Mouse (Mus musculus): ENCODE data around the gene Eppin.
A peak's percentile ranks its signal among the peaks of the same experiment; 100 is the strongest.
"Not testable (repeated sequence)": the region's sequence is repeated elsewhere in the genome, so short reads cannot be mapped to it uniquely, and the experiment has no call there.

Gene Eppin

DNA sequence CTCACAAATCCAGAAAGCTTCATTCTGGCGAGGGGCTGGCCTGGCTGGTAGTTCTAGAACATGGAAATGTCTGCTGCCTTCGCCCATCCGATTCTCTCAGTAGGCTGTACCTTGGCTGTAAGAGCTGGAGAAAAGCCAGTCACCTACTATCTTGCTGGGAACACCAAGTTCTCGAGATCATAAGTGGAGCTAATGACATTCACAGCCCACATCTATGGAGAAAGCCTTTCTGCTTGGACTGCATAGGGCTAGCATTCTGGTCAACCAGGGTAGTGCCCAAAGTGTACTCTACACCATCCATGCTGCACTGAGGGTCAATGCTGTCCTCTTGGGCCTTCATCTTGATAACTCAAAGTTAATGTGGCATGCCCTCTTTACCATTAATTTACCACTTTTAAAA lies at the start of gene Eppin:
Gene Eppin, minus strand, starts transcription at position 101 of the 400 bp plus-strand sequence.
- DNase-seq (ENCODE audit: low spot score): no peak

DNA sequence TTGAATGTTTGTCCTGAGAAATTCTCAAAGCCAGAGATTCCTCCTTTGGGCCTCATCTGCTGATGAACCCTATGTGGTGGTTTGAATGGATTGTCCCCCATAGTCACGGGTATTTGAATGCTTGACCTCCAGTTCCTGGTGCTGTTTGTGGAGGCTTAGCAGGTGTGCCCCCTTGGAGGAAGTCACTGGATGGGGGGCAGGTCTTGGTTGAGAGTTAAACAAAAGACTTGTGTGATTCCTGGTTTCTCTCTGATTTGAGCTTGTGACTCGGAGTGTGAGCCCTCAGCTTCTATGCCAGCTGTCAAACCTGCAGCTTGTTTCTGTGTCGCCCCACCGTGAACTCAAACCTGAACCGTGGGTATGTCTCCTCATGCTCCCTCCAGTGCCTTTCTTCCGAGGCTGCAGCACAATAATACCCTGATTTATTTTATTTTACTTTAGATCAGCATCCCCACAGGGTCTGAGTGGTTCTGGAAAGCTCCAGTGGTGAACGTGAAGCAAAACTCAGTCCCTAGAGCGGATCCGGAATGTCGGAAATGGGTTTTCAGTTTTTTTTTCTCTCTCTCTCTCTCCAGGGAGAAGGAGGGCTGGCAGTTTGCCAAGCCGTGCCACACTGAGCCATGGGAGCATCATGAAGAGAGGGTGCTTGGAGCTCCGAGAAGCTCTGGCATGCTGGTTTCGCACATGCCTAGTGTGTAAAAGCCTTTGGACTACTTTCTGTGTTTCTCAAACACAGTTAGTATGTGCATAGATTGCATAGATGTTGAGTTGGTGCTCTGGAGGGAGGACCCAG lies 48.7 kb upstream of the Eppin start:
- no peak for DNase-seq (ENCODE audit: low spot score)

DNA sequence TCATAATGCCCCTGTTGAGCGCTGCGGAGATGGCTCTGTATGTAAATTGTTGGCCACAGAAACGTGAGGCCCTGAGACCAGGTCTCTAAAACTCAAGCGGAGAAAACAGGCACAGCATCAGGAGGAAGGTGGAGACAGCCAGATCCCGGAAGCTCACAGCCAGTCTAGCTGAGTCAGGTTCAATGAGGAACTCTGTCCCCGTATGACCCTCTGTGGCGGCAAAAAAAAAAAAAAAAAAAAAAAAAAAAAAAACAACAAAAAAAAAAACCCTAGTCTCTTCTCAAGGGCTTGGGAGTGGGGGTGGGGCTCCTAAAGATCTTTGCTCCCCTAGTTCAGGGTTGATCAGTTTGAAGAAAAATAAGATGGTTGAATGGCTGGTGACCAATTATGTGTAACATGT lies 47.7 kb upstream of the Eppin start:
- DNase-seq (ENCODE audit: low spot score): no peak

DNA sequence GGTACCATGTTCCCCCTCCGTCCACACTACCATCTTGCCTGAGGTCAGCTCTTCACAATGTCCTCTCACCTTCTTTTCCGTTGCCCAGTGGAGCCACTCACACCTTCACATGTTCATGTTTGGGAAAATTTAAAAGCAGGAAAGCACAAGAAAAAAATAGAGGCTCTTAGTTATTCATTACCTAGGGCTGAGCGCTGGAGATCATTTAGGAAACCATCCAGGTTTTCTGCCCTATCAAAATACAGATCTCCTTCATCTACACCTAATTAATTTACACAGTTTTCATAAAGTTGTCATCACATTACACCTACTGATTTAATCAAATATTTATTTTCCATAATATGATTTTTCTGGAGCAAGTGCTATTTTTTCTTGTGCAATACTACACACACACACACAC lies 45.3 kb upstream of the Eppin start, which contains the start of gene Wfdc16:
Gene Wfdc16, minus strand, starts transcription at position 101 of the 400 bp plus-strand sequence.
- no peak for DNase-seq (ENCODE audit: low spot score)

DNA sequence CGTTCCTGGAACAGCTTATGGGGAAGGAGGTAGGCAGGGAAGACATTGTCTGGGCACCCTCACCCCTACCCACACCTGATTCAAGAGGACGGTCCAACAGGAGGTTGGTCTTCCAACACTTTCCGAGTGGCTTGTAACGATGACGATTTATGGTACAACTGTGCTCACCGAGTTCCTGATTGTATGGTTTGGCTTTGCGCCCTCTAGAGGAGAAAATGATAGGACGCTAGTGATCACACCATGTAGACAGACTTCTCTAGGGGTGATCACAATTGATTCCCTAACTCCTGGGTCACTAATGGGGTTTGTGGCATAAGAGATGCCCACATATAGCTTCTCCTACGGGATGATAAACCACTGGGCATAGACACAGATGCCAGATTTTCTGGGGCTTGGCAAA lies 41.9 kb upstream of the Eppin start:
- DNase-seq (ENCODE audit: low spot score): no peak

DNA sequence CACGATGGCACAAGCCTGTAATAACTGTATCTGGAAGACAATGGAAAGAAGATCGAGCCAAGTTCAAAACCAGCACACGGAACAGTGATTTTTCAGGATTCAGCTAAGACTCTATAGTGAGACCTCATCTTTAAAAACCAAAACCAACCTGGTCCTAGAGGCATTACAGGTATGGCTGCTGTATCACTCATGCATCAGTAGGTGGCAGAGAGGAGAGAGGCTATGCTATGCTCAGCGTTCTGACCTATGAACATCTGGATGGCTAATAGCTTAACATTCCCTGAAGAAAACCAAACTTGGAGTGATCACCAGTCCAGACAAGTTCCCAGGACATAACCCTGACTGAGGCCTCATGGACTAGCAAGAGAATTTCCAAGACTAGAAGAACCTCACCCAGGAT lies 28.4 kb upstream of the Eppin start:
- no peak for DNase-seq (ENCODE audit: low spot score)

DNA sequence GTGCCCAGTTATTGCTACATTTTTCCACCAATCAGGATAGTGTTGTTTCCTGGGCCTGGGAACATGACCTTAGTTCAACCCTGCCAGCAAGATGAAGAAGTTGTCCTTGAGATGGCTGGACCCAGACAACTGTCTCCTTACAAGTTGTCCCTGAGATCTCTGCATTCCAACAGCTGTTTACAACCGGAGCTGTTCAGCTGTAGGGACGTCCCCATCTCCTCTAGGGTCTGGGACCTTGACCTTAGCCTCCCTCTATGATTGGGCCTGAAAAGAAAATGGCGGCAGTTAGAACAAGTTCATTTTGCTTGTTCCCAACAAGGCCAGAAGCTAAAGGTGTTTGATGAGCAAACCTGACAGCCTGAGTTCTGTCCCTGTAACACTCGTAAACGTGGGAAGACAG lies 25.7 kb upstream of the Eppin start:
- DNase-seq (ENCODE audit: low spot score): no peak

DNA sequence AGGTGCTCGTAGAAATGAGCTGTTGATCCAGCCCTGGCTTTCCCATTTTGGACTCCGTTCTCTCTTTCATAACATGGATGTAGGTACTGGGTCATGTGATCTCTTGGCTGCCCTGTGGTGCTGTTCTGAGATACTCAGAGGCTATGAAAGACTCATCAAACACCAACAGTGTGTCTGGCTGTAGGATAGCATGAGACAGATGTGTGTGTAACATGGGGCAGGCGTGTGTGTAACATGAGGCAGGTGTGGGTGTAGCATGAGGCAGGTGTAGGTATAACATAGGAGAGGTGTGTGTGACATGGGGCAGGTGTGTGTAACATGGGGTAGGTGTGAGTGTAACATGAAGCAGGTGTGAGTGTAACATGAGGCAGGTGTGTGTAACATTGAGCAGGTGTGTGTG lies 22.0 kb upstream of the Eppin start:
- DNase-seq (ENCODE audit: low spot score): no peak

DNA sequence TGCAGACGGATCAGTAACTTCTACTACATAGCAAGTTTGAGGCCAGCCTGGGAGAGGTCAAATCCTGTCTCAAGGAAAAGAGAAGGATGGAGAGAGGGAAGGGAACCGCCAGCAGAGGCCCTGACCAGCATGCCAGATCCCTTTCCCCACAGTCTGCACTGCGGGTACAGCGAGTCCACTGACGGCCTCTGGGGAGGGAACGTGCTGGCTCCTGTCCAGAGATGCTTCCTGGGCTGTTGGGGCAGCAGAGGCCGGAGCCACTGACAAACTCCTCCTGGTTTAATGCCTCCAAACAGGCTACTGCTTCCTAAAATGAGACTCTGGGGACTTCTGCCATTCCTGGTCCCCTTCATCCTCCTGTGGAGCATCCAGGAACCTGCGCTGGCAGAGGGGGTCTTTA lies 20.1 kb upstream of the Eppin start, which contains the start of the genes Wfdc6b and Wfdc8:
Gene Wfdc6b, plus strand, starts transcription at position 52 of the 400 bp plus-strand sequence.
Gene Wfdc8, minus strand, starts transcription at position 156 of the 400 bp plus-strand sequence.
- peak; percentile 68 for DNase-seq (ENCODE audit: low spot score)

DNA sequence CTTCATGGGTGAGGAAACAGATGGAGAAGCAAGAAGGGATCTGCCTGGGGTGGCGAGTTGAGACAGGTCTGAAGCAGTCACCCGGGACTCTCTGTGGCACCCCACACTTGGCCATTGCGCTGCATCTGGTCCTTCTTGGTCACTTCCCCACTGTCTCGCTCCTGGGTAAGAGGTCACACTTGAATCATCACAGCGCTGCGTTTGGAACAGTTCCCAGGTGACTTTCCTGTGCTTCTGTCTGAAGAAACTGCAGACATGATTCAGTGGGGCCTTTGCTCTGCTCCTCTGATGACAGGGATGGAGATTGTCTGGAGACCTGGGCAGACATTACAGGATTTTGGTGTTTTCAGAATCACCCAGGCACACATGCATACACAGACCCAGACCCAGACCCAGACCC lies 15.4 kb upstream of the Eppin start:
- DNase-seq (ENCODE audit: low spot score): peak; percentile 26

DNA sequence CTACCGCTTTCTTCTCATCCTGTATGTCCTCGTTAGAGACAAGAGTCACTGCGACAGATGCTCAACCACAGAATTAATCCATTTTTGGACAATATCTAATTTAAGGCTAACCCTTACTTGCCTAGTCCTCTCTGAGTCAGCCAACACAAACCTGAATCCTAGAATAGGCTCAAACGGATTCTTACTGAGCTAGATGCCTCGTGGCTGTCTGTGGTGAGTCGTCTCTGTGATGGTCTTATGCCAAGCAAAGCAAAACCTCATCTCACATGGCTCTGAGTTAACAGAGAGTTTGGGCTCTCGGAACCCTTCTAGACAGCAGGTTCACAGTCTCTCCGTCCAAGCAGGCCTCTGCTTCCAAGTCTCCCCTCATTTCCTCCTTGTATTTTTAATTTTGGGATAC lies 11.0 kb upstream of the Eppin start:
- DNase-seq (ENCODE audit: low spot score): no peak

DNA sequence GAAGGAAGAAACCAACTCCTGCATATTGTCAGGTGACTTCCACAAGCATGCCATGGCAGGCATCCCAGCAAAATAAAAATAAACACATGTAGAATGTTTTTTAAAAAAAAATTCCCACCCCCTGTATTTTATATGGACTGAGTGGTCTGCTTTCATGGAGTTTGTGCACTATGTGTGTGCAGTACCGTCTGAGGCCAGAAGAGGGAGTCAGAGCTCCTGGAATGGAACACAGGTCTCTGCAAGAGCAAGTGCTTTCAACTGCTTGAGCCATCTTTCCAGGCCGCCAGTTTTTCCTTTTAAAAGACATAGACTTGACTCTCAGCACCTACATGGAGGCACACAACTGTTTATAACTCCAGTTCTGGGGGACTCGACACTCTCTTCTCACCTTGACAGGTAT lies 10.1 kb upstream of the Eppin start:
- DNase-seq (ENCODE audit: low spot score): no peak

DNA sequence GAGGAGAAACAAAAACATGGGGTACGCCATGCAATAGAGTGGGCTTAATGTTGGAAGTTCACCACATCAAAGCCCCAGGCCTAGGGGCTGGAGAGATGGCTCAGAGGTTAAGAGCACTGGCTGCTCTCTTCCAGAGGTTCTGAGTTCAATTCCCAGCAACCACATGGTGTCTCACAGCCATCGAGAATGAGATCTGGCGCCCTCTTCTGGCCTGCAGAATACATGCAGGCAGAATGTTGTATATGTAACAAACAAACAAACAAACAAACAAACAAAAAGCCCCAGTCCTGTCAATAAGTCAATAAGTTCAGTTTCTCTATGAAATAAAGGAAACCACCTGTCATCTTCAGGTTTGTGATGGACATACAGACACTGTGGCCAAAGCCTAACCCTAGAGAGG lies 6.8 kb upstream of the Eppin start:
- DNase-seq (ENCODE audit: low spot score): no peak

DNA sequence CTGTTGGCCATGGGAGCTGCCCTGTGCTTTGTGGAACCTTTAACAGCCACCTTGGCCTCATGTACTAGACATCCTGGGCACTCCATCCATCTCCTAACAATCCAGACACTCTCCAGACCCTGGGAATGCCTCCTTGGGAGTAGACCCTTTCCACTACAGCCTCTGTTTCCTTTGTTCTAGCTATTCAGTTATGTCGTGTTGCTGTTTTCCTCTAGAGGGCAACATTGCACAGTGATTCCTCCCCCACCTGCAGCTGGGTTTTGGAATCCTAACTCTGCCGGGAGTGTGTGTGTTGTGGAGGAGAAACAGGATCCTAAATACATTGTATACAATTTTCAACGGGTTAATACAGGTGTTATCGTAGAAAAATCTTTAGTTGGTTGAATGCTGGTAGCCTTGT lies 1.4 kb downstream of the Eppin start:
- DNase-seq (ENCODE audit: low spot score): no peak

DNA sequence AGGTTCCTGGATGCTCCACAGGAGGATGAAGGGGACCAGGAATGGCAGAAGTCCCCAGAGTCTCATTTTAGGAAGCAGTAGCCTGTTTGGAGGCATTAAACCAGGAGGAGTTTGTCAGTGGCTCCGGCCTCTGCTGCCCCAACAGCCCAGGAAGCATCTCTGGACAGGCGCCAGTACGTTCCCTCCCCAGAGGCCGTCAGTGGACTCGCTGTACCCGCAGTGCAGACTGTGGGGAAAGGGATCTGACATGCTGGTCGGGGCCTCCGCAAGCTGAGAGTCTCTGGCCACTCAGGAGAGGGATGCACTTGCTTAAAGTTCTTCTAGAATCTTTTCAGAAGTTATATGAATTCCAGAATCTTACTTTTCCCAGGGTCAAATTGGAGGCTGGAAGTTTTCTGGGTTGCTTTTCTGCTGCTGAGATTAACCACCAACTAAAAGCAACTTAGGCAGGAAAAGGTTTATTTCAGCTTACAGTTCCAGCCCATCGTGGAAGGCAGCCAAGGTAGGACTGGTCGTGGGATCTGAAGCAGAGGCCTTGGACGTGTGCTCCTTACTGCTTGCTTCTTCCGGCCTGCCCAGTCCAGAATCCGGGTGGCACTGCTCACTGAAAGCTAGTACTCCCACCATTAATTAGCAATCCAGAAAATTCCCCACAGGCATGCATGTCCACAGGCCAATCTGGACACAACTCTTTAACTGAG lies 8.2 kb downstream of the Eppin start, which contains the start of gene Wfdc6a:
Gene Wfdc6a, minus strand, starts transcription at position 423 of the 701 bp plus-strand sequence.
- DNase-seq (ENCODE audit: low spot score): peak; percentile 36

DNA sequence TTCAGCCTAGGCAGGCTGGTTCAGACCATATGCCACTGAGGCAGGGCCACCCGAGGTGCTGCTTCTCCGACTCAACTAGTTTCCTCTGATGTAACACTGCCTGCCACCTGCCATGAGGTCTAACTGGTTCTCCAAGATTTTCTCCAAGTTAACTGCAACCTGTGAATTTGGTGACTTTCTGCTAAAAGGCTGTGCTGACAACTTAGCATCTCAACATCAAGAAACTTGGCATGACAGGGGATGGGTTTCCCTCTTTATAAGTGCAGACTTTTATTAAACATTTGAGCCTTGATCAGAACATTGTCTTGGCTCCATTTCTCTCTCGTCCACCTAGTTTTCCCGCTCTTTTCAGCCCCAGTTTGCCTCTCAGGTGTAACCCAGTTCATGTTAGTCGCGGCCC lies 20.0 kb downstream of the Eppin start, which contains the start of gene Spint3:
Gene Spint3, minus strand, starts transcription at position 101 of the 400 bp plus-strand sequence.
- DNase-seq (ENCODE audit: low spot score): not testable (repeated sequence)

DNA sequence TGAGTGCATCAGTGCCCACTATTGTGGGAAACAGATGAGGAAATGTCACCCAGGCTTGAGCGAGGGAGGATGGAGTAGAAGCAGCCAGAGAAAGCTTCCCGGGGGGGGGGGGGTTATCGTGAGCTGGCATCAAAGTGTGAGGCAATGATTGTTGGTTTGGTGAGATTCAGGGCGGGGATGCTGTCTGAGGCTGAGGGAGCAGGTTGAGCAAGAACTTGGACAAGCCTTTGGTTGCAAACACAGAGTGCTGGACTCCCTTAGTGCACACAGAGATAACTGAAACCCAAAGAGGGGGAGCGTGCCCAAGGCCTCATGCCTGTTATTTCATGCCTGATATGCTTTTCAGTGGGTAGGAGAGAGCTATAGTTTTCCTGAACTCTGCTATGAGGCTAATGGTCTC lies 25.9 kb downstream of the Eppin start:
- peak; percentile 57 for DNase-seq (ENCODE audit: low spot score)

DNA sequence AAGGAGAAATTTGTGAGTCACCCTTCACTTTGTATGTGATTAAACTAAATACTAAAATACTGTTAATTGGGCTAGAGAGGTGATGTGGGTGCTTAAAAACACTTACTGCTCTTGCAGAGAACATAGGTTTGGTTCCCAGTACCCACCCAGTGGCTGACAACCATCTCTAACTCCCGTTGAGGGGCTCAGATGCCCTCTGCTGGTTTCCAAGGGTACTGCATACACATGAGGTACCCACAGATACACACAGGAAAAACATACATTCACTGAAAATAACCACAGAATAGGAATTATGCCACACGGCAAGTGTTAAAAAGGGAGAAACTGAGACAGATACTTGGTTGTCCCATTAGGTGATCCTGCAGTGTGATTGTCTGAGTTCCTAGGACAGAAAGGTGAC lies 26.4 kb downstream of the Eppin start:
- DNase-seq (ENCODE audit: low spot score): no peak

DNA sequence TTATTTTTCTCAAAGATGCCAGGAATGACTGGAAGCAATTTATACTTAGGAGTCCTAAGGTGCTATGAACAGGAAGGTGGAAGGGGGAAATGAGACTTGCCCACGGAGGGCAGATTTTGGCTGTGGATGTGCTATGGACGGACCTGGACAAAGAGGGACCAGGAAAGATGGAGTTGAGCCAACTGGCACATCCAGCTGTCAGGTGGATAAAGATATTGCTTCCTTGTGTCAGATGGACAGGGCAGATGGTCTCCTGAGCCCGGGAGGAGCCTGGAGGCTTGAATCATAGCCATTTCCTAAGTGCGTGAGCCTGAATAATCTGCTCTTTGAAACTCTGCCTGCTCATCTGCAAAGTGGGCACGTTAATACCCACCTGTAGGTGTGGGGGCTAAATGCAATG lies 29.0 kb downstream of the Eppin start:
- DNase-seq (ENCODE audit: low spot score): no peak

DNA sequence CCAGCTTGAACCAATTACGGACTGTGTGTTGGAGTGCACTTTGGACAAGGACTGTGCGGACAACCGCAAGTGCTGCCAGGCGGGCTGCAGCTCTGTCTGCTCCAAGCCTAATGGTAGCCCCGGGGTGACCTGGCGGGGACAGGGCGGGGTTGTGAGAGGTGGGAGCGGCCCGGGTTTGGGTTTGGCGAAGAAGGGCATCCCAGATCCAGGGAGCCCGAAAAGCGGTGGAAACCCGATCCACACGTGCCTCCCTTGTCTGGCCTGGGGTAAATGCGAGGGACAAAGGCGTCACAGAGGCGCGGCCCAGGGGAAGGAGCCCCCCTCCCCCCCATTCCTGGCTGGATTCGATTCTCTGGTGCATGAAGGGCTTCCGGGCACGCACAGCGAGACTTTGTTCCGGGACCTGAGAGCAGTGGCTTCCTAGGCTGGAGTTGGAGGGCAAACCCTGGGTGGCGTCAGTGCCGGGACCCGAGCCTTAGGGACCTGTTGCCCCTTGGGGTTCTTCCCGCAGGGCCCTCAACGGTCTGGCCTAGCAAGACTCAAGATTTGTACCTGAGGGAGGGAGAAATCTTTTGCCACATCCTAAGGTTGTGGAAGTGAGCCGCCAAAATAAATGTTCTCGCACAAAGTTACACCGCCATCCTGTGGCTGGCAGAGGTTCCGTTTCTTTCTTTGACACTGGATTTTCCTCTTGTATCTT lies 29.9 kb downstream of the Eppin start:
- peak; percentile 54 for DNase-seq (ENCODE audit: low spot score)

DNA sequence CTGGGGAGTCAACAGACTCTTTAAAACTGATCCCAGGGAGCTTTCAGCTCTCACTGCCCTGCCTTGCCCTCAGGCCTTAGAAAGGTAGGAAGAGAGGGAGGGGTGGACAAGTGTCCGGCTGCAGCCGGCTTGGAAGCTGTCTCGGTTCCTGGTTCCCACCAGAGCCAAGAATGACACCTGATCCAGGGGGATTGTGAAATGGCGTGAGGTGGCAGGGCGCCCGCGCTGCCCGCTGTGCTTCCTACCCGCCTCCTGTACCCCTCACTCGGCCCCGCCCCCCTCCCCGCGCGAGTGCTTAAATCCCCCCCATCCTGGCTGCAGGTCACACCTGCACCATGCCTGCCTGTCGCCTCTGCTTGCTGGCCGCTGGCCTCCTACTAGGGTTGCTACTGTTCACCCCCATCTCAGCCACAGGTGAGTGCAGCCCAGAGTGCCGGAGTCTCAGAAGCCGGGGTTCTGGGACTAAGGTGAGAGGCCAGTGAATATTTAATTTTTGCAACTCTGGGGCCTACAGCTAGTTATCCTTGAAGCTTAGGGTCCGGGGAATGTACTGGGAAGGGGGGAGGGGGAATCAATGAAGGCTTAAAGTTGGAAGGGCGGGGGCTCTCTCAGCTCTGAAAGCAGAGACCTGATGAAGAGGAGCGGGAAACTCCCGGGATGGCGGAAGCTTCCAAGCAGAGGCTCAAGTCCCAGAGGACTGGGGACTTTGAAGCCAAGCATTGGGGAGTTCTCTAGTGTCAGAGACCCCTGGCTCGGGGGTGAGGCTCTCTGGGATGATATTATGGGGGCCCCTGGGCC lies 30.8 kb downstream of the Eppin start, which contains the start of gene Wfdc2:
Gene Wfdc2, plus strand, starts transcription at position 23 of the 798 bp plus-strand sequence.
- peak; percentile 67 for DNase-seq (ENCODE audit: low spot score)

DNA sequence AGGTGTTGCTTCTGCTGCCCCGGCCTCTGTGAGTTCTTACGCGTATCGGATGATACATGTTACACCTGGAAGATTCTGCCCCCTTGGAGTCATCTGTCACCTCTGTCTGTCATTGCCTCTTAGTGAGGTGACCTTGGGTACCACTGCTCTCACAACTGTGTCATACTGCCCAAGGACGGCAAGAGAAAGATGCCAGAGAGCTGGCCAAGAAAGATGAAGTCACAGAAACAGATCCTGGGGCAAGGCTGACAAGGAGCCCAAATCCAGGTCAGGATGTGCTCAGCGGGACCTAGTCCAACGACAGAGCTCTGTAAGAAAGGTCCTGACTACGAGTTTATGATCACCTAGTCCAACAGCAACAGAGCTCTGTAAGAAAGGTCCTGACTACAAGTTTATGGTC lies 33.3 kb downstream of the Eppin start:
- no peak for DNase-seq (ENCODE audit: low spot score)

All from urinary bladder, postnatal 14 days (tissue).